Mouse (Mus musculus) neural tube, embryonic 15.5 days (tissue): ENCODE data around the gene Eef1g. TPM values are rescaled to one million over a fixed set of nuclear protein-coding genes. Genes with fewer than 3 reads are reported as not detected.
"Not testable (repeated sequence)": the region's sequence is repeated elsewhere in the genome, so short reads cannot be mapped to it uniquely, and the experiment has no call there.

Experiments used
- ATAC-seq: fragments of 200-750 bp; cut with Nextera tagmentation; 2 replicates; pipeline ENCODE4 v1.8.0; 2017; ENCODE audit warnings: mild to moderate bottlenecking, moderate TSS enrichment, moderate library complexity; ENCODE audit not compliant: low FRiP score
- H3K27ac ChIP-seq: fragments of 300-500 bp; sonication (generic); replicated peaks from 2 replicates; pipeline ENCODE4 v1.5.1; 2015; ENCODE audit warnings: mild to moderate bottlenecking, inconsistent platforms
- H3K27me3 ChIP-seq: fragments of 300-500 bp; sonication (generic); replicated peaks from 2 replicates; pipeline ENCODE4 v1.6.1; 2015; ENCODE audit warnings: inconsistent platforms
- H3K36me3 ChIP-seq: fragments of 300-500 bp; sonication (generic); 2 replicates; pipeline ENCODE4 v1.6.1; 2015; ENCODE audit warnings: inconsistent platforms
- H3K4me1 ChIP-seq: fragments of 300-500 bp; sonication (generic); 2 replicates; pipeline ENCODE4 v1.6.1; 2015; ENCODE audit warnings: inconsistent platforms
- H3K4me2 ChIP-seq: fragments of 300-500 bp; sonication (generic); 2 replicates; pipeline ENCODE4 v1.6.1; 2015; ENCODE audit warnings: inconsistent platforms, mild to moderate bottlenecking, moderate library complexity
- H3K4me3 ChIP-seq: fragments of 300-500 bp; sonication (generic); replicated peaks from 2 replicates; pipeline ENCODE4 v1.5.1; 2015; ENCODE audit warnings: mild to moderate bottlenecking, inconsistent platforms
- H3K9ac ChIP-seq: fragments of 300-500 bp; sonication (generic); replicated peaks from 2 replicates; pipeline ENCODE4 v1.6.1; 2015; ENCODE audit warnings: mild to moderate bottlenecking, inconsistent platforms
- H3K9me3 ChIP-seq: fragments of 300-500 bp; sonication (generic); replicated peaks from 2 replicates; pipeline ENCODE4 v1.6.1; 2016; ENCODE audit warnings: inconsistent platforms
- WGBS: fragments of 180-500 bp; shearing (Covaris S2); methylation state at CpG from one replicate; pipeline ENCODE4 v1.1.7; 2015; ENCODE audit warnings: mixed read lengths; 5-methylcytosine and 5-hydroxymethylcytosine counted together
- polyA plus RNA-seq: library from polyadenylated mRNA; unstranded; fragments of >200 nt; fragmentation: Nextera tagmentation; extraction: Ambion mirVana; gene quantifications from 2 replicates; pipeline ENCODE4 v1.2.1, GENCODE M21; 2015

The Eef1g gene
- polyA plus RNA-seq, 1 experiment from 2014 or later, result 291 TPM

GRCm38 (mm10) chr19:8946929-8947328, 19.9 kb upstream of the Eef1g start:
- no peaks in the 10 kb centered on the region for H3K27me3 ChIP-seq
- H3K4me3 ChIP-seq, result no peak overlapping the region
- ATAC-seq, result no peak
- no peak overlapping the region for H3K27ac ChIP-seq
- peaks cover 34% of the 10 kb centered on the region for H3K4me1 ChIP-seq
- no peak overlapping the region for H3K9ac ChIP-seq
- WGBS, result 96% methylated on average over 7 of the region's 7 CpGs
- no peaks in the 10 kb centered on the region for H3K9me3 ChIP-seq
- peaks cover 72% of the 10 kb centered on the region for H3K36me3 ChIP-seq
- H3K4me2 ChIP-seq, result no peak overlapping the region

GRCm38 (mm10) chr19:8950190-8950589, 16.7 kb upstream of the Eef1g start:
- H3K4me1 ChIP-seq, result peaks cover 33% of the 10 kb centered on the region
- no peak overlapping the region for H3K4me2 ChIP-seq
- H3K9me3 ChIP-seq, result no peaks in the 10 kb centered on the region
- H3K27me3 ChIP-seq, result no peaks in the 10 kb centered on the region
- H3K4me3 ChIP-seq, result no peak overlapping the region
- 89% methylated on average over 5 of the region's 5 CpGs for WGBS
- H3K27ac ChIP-seq, result no peak overlapping the region
- peaks cover 65% of the 10 kb centered on the region for H3K36me3 ChIP-seq
- no peak for ATAC-seq
- H3K9ac ChIP-seq, result no peak overlapping the region

- Histone ChIP-seq H3K36me3 (peaks cover 55% of the 10 kb centered on the region), H3K27ac (peak overlapping the region; percentile 88; the same call in 1 of the 2 replicates), H3K4me2 (no peak overlapping the region), H3K4me1 (peaks cover 39% of the 10 kb centered on the region), H3K4me3 (no peak overlapping the region), H3K27me3 (no peaks in the 10 kb centered on the region), H3K9me3 (no peaks in the 10 kb centered on the region), H3K9ac (peak overlapping the region; percentile 47; the same call in 1 of the 2 replicates)
- 84% methylated on average over 9 of the region's 9 CpGs for WGBS
- ATAC-seq, result no peak
Observed at GRCm38 (mm10) chr19:8952241-8952640, 14.6 kb upstream of the Eef1g start.

- peaks cover 51% of the 10 kb centered on the region for H3K36me3 ChIP-seq
- ATAC-seq, result peak; percentile 94
- H3K4me2 ChIP-seq, result peak within 1 kb of the TSS; percentile 71
- H3K27me3 ChIP-seq, result no peaks in the 10 kb centered on the region
- H3K9me3 ChIP-seq, result no peaks in the 10 kb centered on the region
- H3K4me1 ChIP-seq, result peaks cover 39% of the 10 kb centered on the region
- WGBS, result 3% methylated on average over 46 of the region's 46 CpGs
- peak within 1 kb of the TSS; percentile 67 for H3K9ac ChIP-seq
- H3K27ac ChIP-seq, result peak within 1 kb of the TSS; percentile 88
- H3K4me3 ChIP-seq, result peak within 1 kb of the TSS; percentile 62
Observed at GRCm38 (mm10) chr19:8953135-8954039, 13.5 kb upstream of the Eef1g start, which contains the start of gene Tut1. Tut1 (plus strand) TSS chr19:8953847.

- ATAC-seq, result no peak
- peaks cover 49% of the 10 kb centered on the region for H3K36me3 ChIP-seq
- peak overlapping the region; percentile 67 for H3K9ac ChIP-seq
- peak overlapping the region; percentile 79 for H3K27ac ChIP-seq
- no peaks in the 10 kb centered on the region for H3K9me3 ChIP-seq
- 5% methylated on average over 9 of the region's 9 CpGs for WGBS
- H3K4me1 ChIP-seq, result peaks cover 39% of the 10 kb centered on the region
- peak overlapping the region; percentile 66 for H3K4me2 ChIP-seq
- no peaks in the 10 kb centered on the region for H3K27me3 ChIP-seq
- peak overlapping the region; percentile 62 for H3K4me3 ChIP-seq
Observed at GRCm38 (mm10) chr19:8954171-8954570, 12.7 kb upstream of the Eef1g start.

GRCm38 (mm10) chr19:8962256-8962655, 4.6 kb upstream of the Eef1g start:
- Histone ChIP-seq H3K4me2 (no peak overlapping the region), H3K9me3 (no peaks in the 10 kb centered on the region), H3K4me1 (peaks cover 15% of the 10 kb centered on the region), H3K4me3 (no peak overlapping the region), H3K27ac (no peak overlapping the region), H3K9ac (no peak overlapping the region), H3K36me3 (peaks cover 78% of the 10 kb centered on the region), H3K27me3 (no peaks in the 10 kb centered on the region)
- ATAC-seq, result no peak
- 96% methylated on average over 2 of the region's 2 CpGs for WGBS

GRCm38 (mm10) chr19:8965075-8965474, 1.8 kb upstream of the Eef1g start:
- ATAC-seq, result no peak
- Histone ChIP-seq H3K4me2 (no peak overlapping the region), H3K27me3 (no peaks in the 10 kb centered on the region), H3K4me3 (no peak overlapping the region), H3K36me3 (peaks cover 71% of the 10 kb centered on the region), H3K4me1 (peaks cover 31% of the 10 kb centered on the region), H3K9ac (no peak overlapping the region), H3K9me3 (no peaks in the 10 kb centered on the region), H3K27ac (no peak overlapping the region)
- whole genome bisulfite sequencing, result 89% methylated on average over 11 of the region's 11 CpGs

- peak overlapping the region; percentile 83; the same call in 1 of the 2 replicates for H3K27ac ChIP-seq
- no peaks in the 10 kb centered on the region for H3K27me3 ChIP-seq
- peaks cover 31% of the 10 kb centered on the region for H3K4me1 ChIP-seq
- peak overlapping the region; percentile 32 for H3K9ac ChIP-seq
- peak overlapping the region; percentile 79 for H3K4me2 ChIP-seq
- peaks cover 71% of the 10 kb centered on the region for H3K36me3 ChIP-seq
- H3K4me3 ChIP-seq, result peak overlapping the region; percentile 66; the same call in 1 of the 2 replicates
- H3K9me3 ChIP-seq, result no peaks in the 10 kb centered on the region
- ATAC-seq, result no peak
- WGBS, result 82% methylated on average over 8 of the region's 8 CpGs
Observed at GRCm38 (mm10) chr19:8965771-8966170, 1.1 kb upstream of the Eef1g start.

GRCm38 (mm10) chr19:8966198-8966589, 647 bp upstream of the Eef1g start:
- no peaks in the 10 kb centered on the region for H3K9me3 ChIP-seq
- WGBS, result 42% methylated on average over 5 of the region's 5 CpGs
- H3K4me1 ChIP-seq, result peaks cover 31% of the 10 kb centered on the region
- ATAC-seq, result no peak
- peak overlapping the region; percentile 46 for H3K9ac ChIP-seq
- peak overlapping the region; percentile 66 for H3K4me3 ChIP-seq
- peak overlapping the region; percentile 79 for H3K4me2 ChIP-seq
- H3K27me3 ChIP-seq, result no peaks in the 10 kb centered on the region
- peaks cover 71% of the 10 kb centered on the region for H3K36me3 ChIP-seq
- peak overlapping the region; percentile 83 for H3K27ac ChIP-seq

GRCm38 (mm10) chr19:8967373-8967743, 517 bp downstream of the Eef1g start:
- H3K4me1 ChIP-seq, result peaks cover 31% of the 10 kb centered on the region
- H3K27ac ChIP-seq, result peak overlapping the region; percentile 86
- H3K36me3 ChIP-seq, result peaks cover 72% of the 10 kb centered on the region
- peak; percentile 25 for ATAC-seq
- no peaks in the 10 kb centered on the region for H3K27me3 ChIP-seq
- H3K4me2 ChIP-seq, result peak overlapping the region; percentile 79
- whole genome bisulfite sequencing, result 0% methylated on average over 8 of the region's 8 CpGs
- peak overlapping the region; percentile 66 for H3K4me3 ChIP-seq
- peak overlapping the region; percentile 89 for H3K9ac ChIP-seq
- H3K9me3 ChIP-seq, result no peaks in the 10 kb centered on the region

- no peak for ATAC-seq
- H3K36me3 ChIP-seq, result peaks cover 72% of the 10 kb centered on the region
- H3K9ac ChIP-seq, result peak overlapping the region; percentile 89
- H3K4me1 ChIP-seq, result peaks cover 31% of the 10 kb centered on the region
- no peaks in the 10 kb centered on the region for H3K27me3 ChIP-seq
- no peaks in the 10 kb centered on the region for H3K9me3 ChIP-seq
- peak overlapping the region; percentile 86 for H3K27ac ChIP-seq
- H3K4me3 ChIP-seq, result peak overlapping the region; percentile 66
- peak overlapping the region; percentile 79 for H3K4me2 ChIP-seq
- WGBS, result 8% methylated on average over 9 of the region's 9 CpGs
Observed at GRCm38 (mm10) chr19:8967893-8968292, 1.1 kb downstream of the Eef1g start.

- H3K4me2 ChIP-seq, H3K4me3 ChIP-seq, ATAC-seq, H3K9me3 ChIP-seq, H3K27me3 ChIP-seq, H3K27ac ChIP-seq, H3K9ac ChIP-seq: not testable (repeated sequence)
- peaks cover 20% of the 10 kb centered on the region for H3K4me1 ChIP-seq
- peaks cover 84% of the 10 kb centered on the region for H3K36me3 ChIP-seq
- WGBS, result 87% methylated on average over 8 of the region's 8 CpGs
Observed at GRCm38 (mm10) chr19:8972491-8972890, 5.7 kb downstream of the Eef1g start.
